Mouse (Mus musculus): ENCODE data around the gene Nedd4. TPM values are rescaled to one million over a fixed set of nuclear protein-coding genes. Genes with fewer than 3 reads are reported as not detected.

The Nedd4 gene
- polyA plus RNA-seq, 1 experiment: 159 TPM

DNA sequence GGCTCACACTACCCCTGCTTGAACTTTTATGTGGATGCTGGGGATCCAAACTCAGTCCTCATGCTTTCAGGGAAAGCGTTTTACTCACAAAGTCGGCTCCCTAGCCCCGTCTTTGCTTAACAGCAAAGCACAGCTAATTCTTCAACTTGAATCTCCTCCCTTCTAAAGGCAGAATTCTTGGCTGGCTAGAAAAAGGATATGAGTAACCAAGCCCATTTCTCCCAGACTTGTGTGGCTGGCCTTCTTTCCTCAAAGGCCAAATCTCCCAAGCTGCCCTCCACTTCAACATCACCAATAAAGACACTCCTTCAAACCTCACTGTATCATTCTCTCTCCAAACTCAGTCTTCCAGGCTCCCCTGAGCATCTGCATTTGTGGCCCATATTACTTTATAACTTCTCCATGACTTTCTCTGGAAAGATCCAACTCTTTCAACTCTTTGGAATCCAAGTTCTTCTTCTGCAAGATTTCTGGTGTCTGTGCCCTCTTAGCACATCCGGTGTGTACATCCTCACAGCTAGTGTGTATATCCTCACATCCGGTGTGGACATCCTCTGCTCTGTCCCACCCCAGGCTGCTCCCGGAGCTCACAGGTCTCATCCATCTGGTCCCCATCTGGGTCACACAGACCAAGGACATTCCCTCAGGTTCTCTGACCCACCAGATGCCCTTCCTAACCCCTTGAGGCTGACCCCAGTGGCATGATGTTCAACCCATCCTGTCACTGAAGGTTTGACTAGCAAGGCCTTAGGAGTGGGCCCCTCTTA lies 18.3 kb upstream of the Nedd4 start:
- TF ChIP-seq GATA1 (IDR thresholded peaks at IDR 0.05; ENCODE audit: low read length): no peak

GRCm38 (mm10) chr9:72644418-72645110 lies 17.6 kb upstream of the Nedd4 start:
- TF ChIP-seq GATA1 (IDR thresholded peaks at IDR 0.05; ENCODE audit: low read length): no peak

- peak; percentile 67 for TF ChIP-seq GATA1 (IDR thresholded peaks at IDR 0.05; ENCODE audit: low read length)
These were observed 12.4 kb upstream of the Nedd4 start for GRCm38 (mm10) chr9:72649781-72650180.

GRCm38 (mm10) chr9:72652961-72653360 lies 9.2 kb upstream of the Nedd4 start:
- TF ChIP-seq GATA1 (IDR thresholded peaks at IDR 0.05; ENCODE audit: low read length): no peak

DNA sequence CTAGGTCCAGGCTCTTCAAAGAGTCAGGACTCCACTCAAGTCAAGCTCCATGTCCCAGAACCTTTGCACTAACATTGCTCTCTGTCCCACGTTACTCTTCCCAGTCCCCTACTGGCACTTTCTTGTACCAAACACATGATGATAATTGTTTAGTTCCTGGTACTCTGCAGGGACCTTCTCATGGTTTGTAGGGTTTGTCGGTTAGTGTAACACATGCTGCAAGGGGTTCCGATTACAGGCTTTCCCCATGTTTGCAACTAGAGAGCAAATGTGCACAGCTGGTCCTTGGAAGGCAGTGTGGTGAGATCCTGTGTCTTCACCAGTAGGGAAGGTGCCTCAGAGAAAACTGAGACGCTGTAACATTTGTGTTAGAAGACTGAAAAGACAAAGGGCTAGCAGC lies 8.6 kb upstream of the Nedd4 start:
- TF ChIP-seq GATA1 (IDR thresholded peaks at IDR 0.05; ENCODE audit: low read length): no peak

- TF ChIP-seq GATA1 (IDR thresholded peaks at IDR 0.05; ENCODE audit: low read length): no peak
These were observed 7.4 kb upstream of the Nedd4 start for GRCm38 (mm10) chr9:72654593-72655242.

- no peak for TF ChIP-seq GATA1 (IDR thresholded peaks at IDR 0.05; ENCODE audit: low read length)
These were observed 6.5 kb upstream of the Nedd4 start for GRCm38 (mm10) chr9:72655602-72656001.

GRCm38 (mm10) chr9:72656491-72656890 lies 5.7 kb upstream of the Nedd4 start:
- TF ChIP-seq GATA1 (IDR thresholded peaks at IDR 0.05; ENCODE audit: low read length): no peak

DNA sequence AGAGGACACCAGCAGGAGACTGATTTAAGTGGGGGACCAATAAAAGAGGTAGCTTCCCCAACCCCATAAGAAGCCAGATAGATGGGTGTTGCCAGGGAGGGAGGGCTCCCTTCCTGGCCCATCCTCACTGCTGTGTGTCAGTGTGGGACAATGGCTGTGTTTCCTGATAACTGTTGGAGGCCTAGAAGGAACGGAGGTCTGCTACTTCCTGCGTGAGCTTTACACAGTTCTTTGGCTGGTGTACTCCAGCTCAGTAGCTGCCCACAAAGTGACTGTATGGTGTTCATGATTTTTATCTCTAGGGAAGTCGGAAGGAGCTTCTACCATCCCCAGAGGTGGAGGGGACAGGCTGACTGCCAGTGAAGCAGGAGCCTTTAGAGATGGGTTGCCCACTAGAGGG lies 5.2 kb upstream of the Nedd4 start:
- no peak for TF ChIP-seq GATA1 (IDR thresholded peaks at IDR 0.05; ENCODE audit: low read length)

DNA sequence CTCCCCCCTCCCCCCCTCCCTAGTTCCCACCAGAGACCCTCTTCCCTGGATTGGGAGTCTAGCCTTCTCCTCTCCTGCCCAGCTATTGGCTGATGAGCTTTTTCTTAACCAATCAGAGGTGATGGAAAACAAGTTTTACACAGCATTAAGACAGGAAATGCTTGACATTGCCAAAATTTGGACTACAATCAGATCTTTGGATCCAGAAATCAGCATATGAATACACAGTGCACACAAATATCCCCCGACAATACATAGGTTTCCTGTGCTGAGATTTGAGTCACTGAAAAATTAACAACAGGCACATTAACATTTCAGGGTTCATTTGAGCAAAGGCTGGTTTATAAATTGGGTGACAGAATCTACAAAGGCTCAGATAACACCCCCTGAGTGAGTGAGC lies 4.5 kb upstream of the Nedd4 start:
- TF ChIP-seq GATA1 (IDR thresholded peaks at IDR 0.05; ENCODE audit: low read length): no peak

DNA sequence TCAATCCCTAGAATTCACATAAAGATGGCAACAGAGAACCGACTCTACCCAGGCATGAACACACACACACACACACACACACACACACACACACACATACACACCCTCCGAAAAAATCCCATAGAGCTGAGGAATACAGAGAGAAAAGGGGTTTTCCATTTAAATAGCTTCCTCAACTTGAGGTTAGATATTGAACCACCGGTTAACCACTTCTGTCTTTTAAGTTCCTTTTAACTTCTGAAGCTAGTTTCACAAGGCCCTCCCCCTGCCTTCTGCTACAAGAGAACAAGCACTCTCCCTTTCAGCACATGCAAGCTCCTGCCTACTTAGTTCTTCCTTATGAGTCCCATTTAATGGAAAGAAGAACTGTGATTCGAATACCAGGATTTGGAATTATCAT lies 2.0 kb upstream of the Nedd4 start:
- no peak for TF ChIP-seq GATA1 (IDR thresholded peaks at IDR 0.05; ENCODE audit: low read length)

DNA sequence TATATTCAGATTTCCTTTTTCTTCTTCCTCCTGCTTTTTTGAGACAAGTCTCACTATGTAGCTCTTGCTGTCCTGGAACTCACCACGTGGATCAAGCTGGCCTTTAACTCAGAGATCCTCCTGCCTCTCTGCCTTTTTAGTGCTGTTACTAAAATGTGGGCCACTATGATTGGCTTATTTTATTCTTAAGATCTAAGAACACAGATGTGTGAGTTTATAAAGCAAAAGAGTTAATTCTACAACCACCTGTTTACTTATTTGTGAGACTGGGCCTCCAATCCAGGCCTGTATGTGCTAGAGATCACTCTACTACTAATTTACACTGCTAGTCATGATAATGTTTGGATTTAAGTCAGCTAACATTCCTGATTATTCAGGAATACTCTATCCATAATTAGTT lies 1.2 kb upstream of the Nedd4 start:
- no peak for TF ChIP-seq GATA1 (IDR thresholded peaks at IDR 0.05; ENCODE audit: low read length)

- TF ChIP-seq GATA1 (IDR thresholded peaks at IDR 0.05; ENCODE audit: low read length): no peak
These were observed 618 bp upstream of the Nedd4 start for GRCm38 (mm10) chr9:72661561-72661894.

DNA sequence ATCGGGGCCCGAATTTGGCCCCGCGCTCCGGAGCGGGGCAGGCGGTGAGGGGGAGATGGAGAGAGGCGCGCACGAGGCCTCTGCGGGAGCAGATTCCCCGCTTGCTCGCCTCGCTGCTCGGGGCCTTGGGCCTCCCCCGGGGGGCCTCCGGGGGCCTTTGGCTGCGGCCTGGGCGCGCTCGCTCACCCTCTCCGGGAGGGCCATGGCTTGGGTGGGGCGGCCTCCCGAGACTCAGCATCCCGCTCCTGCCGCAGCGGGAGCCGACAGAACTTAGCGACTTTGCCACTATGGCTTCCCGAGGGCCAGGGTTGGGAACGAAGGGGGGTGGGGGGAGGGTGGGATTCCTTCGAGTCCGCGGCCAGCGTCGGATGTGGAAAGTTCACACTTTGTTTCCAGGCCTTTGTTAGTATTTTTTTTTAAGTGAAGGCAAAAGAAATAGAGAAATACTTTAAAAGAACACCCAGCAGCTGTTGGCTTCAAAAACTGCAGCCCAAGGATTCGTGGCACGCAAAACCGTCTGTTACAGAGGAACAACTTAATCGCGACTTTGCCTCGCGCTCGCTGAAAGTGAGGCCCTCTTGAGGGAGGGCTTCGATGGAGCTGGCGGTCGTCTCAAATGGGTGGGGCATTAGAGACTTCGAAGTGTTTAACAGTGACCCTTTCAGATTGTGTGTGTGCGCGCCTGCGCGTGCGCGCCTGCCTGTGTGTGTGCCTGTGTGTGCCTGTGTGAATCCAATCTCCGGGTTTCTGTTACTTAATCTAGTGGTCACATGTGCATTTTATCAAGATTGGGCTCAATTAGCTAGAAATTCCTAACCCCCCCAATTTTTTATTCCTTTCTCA lies 766 bp downstream of the Nedd4 start:
- TF ChIP-seq GATA1 (IDR thresholded peaks at IDR 0.05; ENCODE audit: low read length): peak; percentile 55

GRCm38 (mm10) chr9:72663534-72663918 lies 1.4 kb downstream of the Nedd4 start:
- no peak for TF ChIP-seq GATA1 (IDR thresholded peaks at IDR 0.05; ENCODE audit: low read length)

All from G1E-ER4 (cell line).